Mouse (Mus musculus): Measurements from ENCODE around the gene Lrrc10. TPM values are rescaled to one million over a fixed set of nuclear protein-coding genes. Genes with fewer than 3 reads are reported as not detected.
"Not testable (repeated sequence)": the region's sequence is repeated elsewhere in the genome, so short reads cannot be mapped to it uniquely, and the experiment has no call there.

Lrrc10 gene
- polyA plus RNA-seq, 1 experiment from 2014 or later, result not detected

GRCm38 (mm10) chr10:117033785-117034184 is 11.4 kb upstream of the Lrrc10 start:
- H3K4me1 ChIP-seq (ENCODE audit: control insufficient read depth, insufficient read depth, low read length), result no peaks in the 10 kb centered on the region
- WGBS, result 31% methylated on average over 8 of the region's 8 CpGs
- ATAC-seq (0 out of 2 replicates have a peak, but pooled peaks have one; percentile 15), DNase-seq (ENCODE audit: low spot score) (peak; percentile 80)
- H3K9me3 ChIP-seq (replicated peaks; ENCODE audit: control insufficient read depth, low read length), result no peaks in the 10 kb centered on the region
- no peak overlapping the region for H3K4me2 ChIP-seq (ENCODE audit: low read length)
- H3K9ac ChIP-seq (ENCODE audit: low read length), result no peak overlapping the region
- H3K36me3 ChIP-seq (ENCODE audit: control insufficient read depth, insufficient read depth, low read length), result no peaks in the 10 kb centered on the region
- no peak overlapping the region for H3K27ac ChIP-seq (ENCODE audit: low read depth, low read length)
- no peaks in the 10 kb centered on the region for H3K27me3 ChIP-seq (replicated peaks; ENCODE audit: control insufficient read depth, insufficient read depth, low read length)
- no peak overlapping the region for H3K4me3 ChIP-seq (ENCODE audit: low read depth, low read length)

- no peak for ATAC-seq
- Histone ChIP-seq H3K4me2 (ENCODE audit: low read length) (no peak overlapping the region), H3K9me3 (replicated peaks; ENCODE audit: control insufficient read depth, low read length) (no peaks in the 10 kb centered on the region), H3K4me1 (ENCODE audit: control insufficient read depth, insufficient read depth, low read length) (no peaks in the 10 kb centered on the region), H3K27ac (ENCODE audit: low read depth, low read length) (no peak overlapping the region), H3K27me3 (replicated peaks; ENCODE audit: control insufficient read depth, insufficient read depth, low read length) (no peaks in the 10 kb centered on the region), H3K4me3 (ENCODE audit: low read depth, low read length) (no peak overlapping the region), H3K36me3 (ENCODE audit: control insufficient read depth, insufficient read depth, low read length) (no peaks in the 10 kb centered on the region), H3K9ac (ENCODE audit: low read length) (no peak overlapping the region)
- peak; percentile 59 for DNase-seq (ENCODE audit: low spot score)
- WGBS, result 71% methylated on average over 6 of the region's 6 CpGs
Observed at GRCm38 (mm10) chr10:117040355-117040754, 4.8 kb upstream of the Lrrc10 start.

GRCm38 (mm10) chr10:117042295-117042694 is 2.8 kb upstream of the Lrrc10 start:
- Histone ChIP-seq H3K9me3 (replicated peaks; ENCODE audit: control insufficient read depth, low read length) (no peaks in the 10 kb centered on the region), H3K9ac (ENCODE audit: low read length) (no peak overlapping the region), H3K4me2 (ENCODE audit: low read length) (no peak overlapping the region), H3K27ac (ENCODE audit: low read depth, low read length) (no peak overlapping the region), H3K4me1 (ENCODE audit: control insufficient read depth, insufficient read depth, low read length) (no peaks in the 10 kb centered on the region), H3K4me3 (ENCODE audit: low read depth, low read length) (no peak overlapping the region), H3K36me3 (ENCODE audit: control insufficient read depth, insufficient read depth, low read length) (no peaks in the 10 kb centered on the region), H3K27me3 (replicated peaks; ENCODE audit: control insufficient read depth, insufficient read depth, low read length) (no peaks in the 10 kb centered on the region)
- no peak for ATAC-seq
- no peak for DNase-seq (ENCODE audit: low spot score)
- 88% methylated on average over 14 of the region's 14 CpGs for WGBS

GRCm38 (mm10) chr10:117043497-117044166 is 1.5 kb upstream of the Lrrc10 start:
- H3K9ac ChIP-seq (ENCODE audit: low read length); ATAC-seq; H3K27me3 ChIP-seq (replicated peaks; ENCODE audit: control insufficient read depth, insufficient read depth, low read length); H3K4me1 ChIP-seq (ENCODE audit: control insufficient read depth, insufficient read depth, low read length); H3K36me3 ChIP-seq (ENCODE audit: control insufficient read depth, insufficient read depth, low read length); H3K9me3 ChIP-seq (replicated peaks; ENCODE audit: control insufficient read depth, low read length); H3K4me3 ChIP-seq (ENCODE audit: low read depth, low read length); H3K27ac ChIP-seq (ENCODE audit: low read depth, low read length); H3K4me2 ChIP-seq (ENCODE audit: low read length); DNase-seq (ENCODE audit: low spot score): not testable (repeated sequence)
- 56% methylated on average over 16 of the region's 16 CpGs for WGBS

GRCm38 (mm10) chr10:117049253-117049652 is 4.1 kb downstream of the Lrrc10 start:
- no peak for ATAC-seq
- no peaks in the 10 kb centered on the region for H3K27me3 ChIP-seq (replicated peaks; ENCODE audit: control insufficient read depth, insufficient read depth, low read length)
- H3K4me3 ChIP-seq (ENCODE audit: low read depth, low read length), result no peak overlapping the region
- WGBS, result 82% methylated on average over 4 of the region's 4 CpGs
- H3K36me3 ChIP-seq (ENCODE audit: control insufficient read depth, insufficient read depth, low read length), result peaks cover 61% of the 10 kb centered on the region
- H3K9me3 ChIP-seq (replicated peaks; ENCODE audit: control insufficient read depth, low read length), result no peaks in the 10 kb centered on the region
- no peak overlapping the region for H3K27ac ChIP-seq (ENCODE audit: low read depth, low read length)
- no peaks in the 10 kb centered on the region for H3K4me1 ChIP-seq (ENCODE audit: control insufficient read depth, insufficient read depth, low read length)
- H3K9ac ChIP-seq (ENCODE audit: low read length), result no peak overlapping the region
- H3K4me2 ChIP-seq (ENCODE audit: low read length), result no peak overlapping the region
- DNase-seq (ENCODE audit: low spot score), result no peak

GRCm38 (mm10) chr10:117049961-117050597 is 4.9 kb downstream of the Lrrc10 start:
- H3K9ac ChIP-seq (ENCODE audit: low read length), result no peak overlapping the region
- H3K27me3 ChIP-seq (replicated peaks; ENCODE audit: control insufficient read depth, insufficient read depth, low read length), result no peaks in the 10 kb centered on the region
- no peak for DNase-seq (ENCODE audit: low spot score)
- H3K4me2 ChIP-seq (ENCODE audit: low read length), result no peak overlapping the region
- no peak overlapping the region for H3K4me3 ChIP-seq (ENCODE audit: low read depth, low read length)
- WGBS, result 79% methylated on average over 4 of the region's 4 CpGs
- no peaks in the 10 kb centered on the region for H3K4me1 ChIP-seq (ENCODE audit: control insufficient read depth, insufficient read depth, low read length)
- H3K36me3 ChIP-seq (ENCODE audit: control insufficient read depth, insufficient read depth, low read length), result peaks cover 70% of the 10 kb centered on the region
- no peak overlapping the region for H3K27ac ChIP-seq (ENCODE audit: low read depth, low read length)
- H3K9me3 ChIP-seq (replicated peaks; ENCODE audit: control insufficient read depth, low read length), result no peaks in the 10 kb centered on the region
- no peak for ATAC-seq

- ATAC-seq (no peak), DNase-seq (ENCODE audit: low spot score) (no peak)
- no peaks in the 10 kb centered on the region for H3K27me3 ChIP-seq (replicated peaks; ENCODE audit: control insufficient read depth, insufficient read depth, low read length)
- H3K9me3 ChIP-seq (replicated peaks; ENCODE audit: control insufficient read depth, low read length), result no peaks in the 10 kb centered on the region
- H3K4me1 ChIP-seq (ENCODE audit: control insufficient read depth, insufficient read depth, low read length), result no peaks in the 10 kb centered on the region
- no peak overlapping the region for H3K4me3 ChIP-seq (ENCODE audit: low read depth, low read length)
- H3K36me3 ChIP-seq (ENCODE audit: control insufficient read depth, insufficient read depth, low read length), result peaks cover 100% of the 10 kb centered on the region
- H3K27ac ChIP-seq (ENCODE audit: low read depth, low read length), result no peak overlapping the region
- 90% methylated on average over 4 of the region's 4 CpGs for WGBS
- no peak overlapping the region for H3K9ac ChIP-seq (ENCODE audit: low read length)
- H3K4me2 ChIP-seq (ENCODE audit: low read length), result no peak overlapping the region
Observed at GRCm38 (mm10) chr10:117055668-117056067, 10.5 kb downstream of the Lrrc10 start.

GRCm38 (mm10) chr10:117062894-117063253 is 17.7 kb downstream of the Lrrc10 start:
- ATAC-seq (peak; percentile 0; the same call in 1 of the 2 replicates), DNase-seq (ENCODE audit: low spot score) (peak; percentile 22)
- Histone ChIP-seq H3K4me3 (ENCODE audit: low read depth, low read length) (peak overlapping the region; percentile 95), H3K27ac (ENCODE audit: low read depth, low read length) (peak overlapping the region; percentile 77; the same call in 1 of the 2 replicates), H3K36me3 (ENCODE audit: control insufficient read depth, insufficient read depth, low read length) (peaks cover 43% of the 10 kb centered on the region), H3K9me3 (replicated peaks; ENCODE audit: control insufficient read depth, low read length) (no peaks in the 10 kb centered on the region), H3K4me2 (ENCODE audit: low read length) (peak overlapping the region; percentile 86), H3K27me3 (replicated peaks; ENCODE audit: control insufficient read depth, insufficient read depth, low read length) (no peaks in the 10 kb centered on the region), H3K4me1 (ENCODE audit: control insufficient read depth, insufficient read depth, low read length) (peaks cover 6% of the 10 kb centered on the region), H3K9ac (ENCODE audit: low read length) (peak overlapping the region; percentile 80)
- 5% methylated on average over 15 of the region's 15 CpGs for WGBS

Data from forebrain, embryonic 14.5 days (tissue).